Mouse (Mus musculus) neural tube, embryonic 11.5 days (tissue): ENCODE data around the gene Coasy. TPM values are rescaled to one million over a fixed set of nuclear protein-coding genes. Genes with fewer than 3 reads are reported as not detected.
A peak's percentile ranks its signal among the peaks of the same experiment; 100 is the strongest.

Experiments used
- ATAC-seq: fragments of 200-750 bp; cut with Nextera tagmentation; 2 replicates; pipeline ENCODE4 v1.8.0; 2017; ENCODE audit warnings: moderate number of reproducible peaks, mild to moderate bottlenecking, moderate TSS enrichment, moderate library complexity; ENCODE audit not compliant: insufficient read depth, low FRiP score, low TSS enrichment
- DNase-seq: peaks from one replicate; pipeline ENCODE4 v3.0.0-alpha.2; 2015; ENCODE audit warnings: low spot score
- H3K27ac ChIP-seq: fragments of 300-500 bp; sonication (generic); 2 replicates; pipeline ENCODE4 v1.5.1; 2014; ENCODE audit warnings: low read depth, mild to moderate bottlenecking, low read length
- H3K27me3 ChIP-seq: fragments of 300-500 bp; sonication (generic); 2 replicates; pipeline ENCODE4 v1.6.1; 2014; ENCODE audit warnings: mild to moderate bottlenecking, low read length, mixed read lengths; ENCODE audit not compliant: control insufficient read depth, insufficient read depth
- H3K36me3 ChIP-seq: fragments of 300-500 bp; sonication (generic); 2 replicates; pipeline ENCODE4 v1.6.1; 2014; ENCODE audit warnings: mild to moderate bottlenecking, low read length, moderate library complexity, mixed read lengths; ENCODE audit not compliant: control insufficient read depth, insufficient read depth
- H3K4me1 ChIP-seq: fragments of 300-500 bp; sonication (generic); 2 replicates; pipeline ENCODE4 v1.6.1; 2014; ENCODE audit warnings: low read length, mixed read lengths; ENCODE audit not compliant: control insufficient read depth, insufficient read depth
- H3K4me2 ChIP-seq: fragments of 300-500 bp; sonication (generic); 2 replicates; pipeline ENCODE4 v1.6.1; 2014; ENCODE audit warnings: low read depth, mild to moderate bottlenecking, moderate library complexity
- H3K4me3 ChIP-seq: fragments of 300-500 bp; sonication (generic); 2 replicates; pipeline ENCODE4 v1.5.1; 2014; ENCODE audit warnings: low read depth, low read length
- H3K9ac ChIP-seq: fragments of 300-500 bp; sonication (generic); 2 replicates; pipeline ENCODE4 v1.6.1; 2014; ENCODE audit warnings: mild to moderate bottlenecking, low read length
- H3K9me3 ChIP-seq: fragments of 300-500 bp; sonication (generic); 2 replicates; pipeline ENCODE4 v1.6.1; 2016; ENCODE audit warnings: low read length; ENCODE audit not compliant: control insufficient read depth
- WGBS: fragments of 180-500 bp; shearing (Covaris S2); extraction: QIAGEN DNeasy Blood & Tissue Kit; methylation state at CpG from one replicate; pipeline ENCODE4 v1.1.7; 2014; 5-methylcytosine and 5-hydroxymethylcytosine counted together
- polyA plus RNA-seq: library from polyadenylated mRNA; unstranded; fragments of >200 nt; fragmentation: Nextera tagmentation; extraction: Ambion mirVana; gene quantifications from 2 replicates; pipeline ENCODE4 v1.2.1, GENCODE M21; 2014

The Coasy gene
- polyA plus RNA-seq, 1 experiment from 2014 or later, result 55.5 TPM

DNA sequence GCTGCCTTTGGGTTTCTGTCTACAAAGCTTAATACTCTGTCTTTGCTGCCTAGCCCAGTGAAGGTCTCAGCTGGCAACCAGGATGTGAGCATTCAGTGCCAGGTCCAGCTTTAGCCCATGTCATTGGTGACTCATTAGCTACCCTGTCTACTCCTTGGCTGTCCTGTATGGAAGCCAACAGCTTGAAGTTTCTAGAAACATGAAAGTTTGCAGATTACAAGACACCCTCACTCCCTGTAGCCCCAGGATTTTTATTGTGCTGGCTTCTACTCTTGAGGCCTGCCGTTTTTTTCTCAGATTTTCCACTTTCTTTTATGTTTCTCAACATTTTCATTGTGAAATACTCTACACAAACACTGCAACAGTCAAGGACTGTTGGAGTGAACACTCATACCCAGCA, 7.6 kb downstream of the Coasy start:
- Histone ChIP-seq H3K36me3 (peaks cover 16% of the 10 kb centered on the region), H3K27ac (no peak overlapping the region), H3K27me3 (no peaks in the 10 kb centered on the region), H3K4me1 (peaks cover 22% of the 10 kb centered on the region), H3K9me3 (no peaks in the 10 kb centered on the region), H3K4me2 (no peak overlapping the region), H3K9ac (no peak overlapping the region), H3K4me3 (no peak overlapping the region)
- ATAC-seq, result no peak
- no peak for DNase-seq
- 91% methylated on average over 1 of the region's 1 CpGs for WGBS

DNA sequence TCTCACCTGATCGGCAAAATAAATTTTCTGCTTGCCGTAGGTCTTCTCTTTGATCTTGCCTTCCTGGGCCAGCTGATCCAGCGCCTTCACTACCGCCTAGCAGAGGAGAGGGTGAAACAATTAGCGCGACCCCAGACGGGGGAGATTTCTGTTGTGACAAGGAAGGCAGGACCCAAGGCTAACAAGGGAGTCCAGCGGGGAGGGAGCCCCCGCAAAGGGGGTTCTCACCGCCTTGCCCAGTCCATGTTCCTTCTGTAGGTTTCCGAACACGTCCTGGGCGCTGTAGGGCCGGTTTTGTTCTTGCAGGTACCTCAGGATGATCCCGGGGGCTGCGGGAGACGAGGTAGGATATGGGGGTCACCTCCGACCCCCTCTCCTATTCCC, 12.6 kb downstream of the Coasy start:
- DNase-seq, result no peak
- under 1% methylated on average over 18 of the region's 18 CpGs for WGBS

DNA sequence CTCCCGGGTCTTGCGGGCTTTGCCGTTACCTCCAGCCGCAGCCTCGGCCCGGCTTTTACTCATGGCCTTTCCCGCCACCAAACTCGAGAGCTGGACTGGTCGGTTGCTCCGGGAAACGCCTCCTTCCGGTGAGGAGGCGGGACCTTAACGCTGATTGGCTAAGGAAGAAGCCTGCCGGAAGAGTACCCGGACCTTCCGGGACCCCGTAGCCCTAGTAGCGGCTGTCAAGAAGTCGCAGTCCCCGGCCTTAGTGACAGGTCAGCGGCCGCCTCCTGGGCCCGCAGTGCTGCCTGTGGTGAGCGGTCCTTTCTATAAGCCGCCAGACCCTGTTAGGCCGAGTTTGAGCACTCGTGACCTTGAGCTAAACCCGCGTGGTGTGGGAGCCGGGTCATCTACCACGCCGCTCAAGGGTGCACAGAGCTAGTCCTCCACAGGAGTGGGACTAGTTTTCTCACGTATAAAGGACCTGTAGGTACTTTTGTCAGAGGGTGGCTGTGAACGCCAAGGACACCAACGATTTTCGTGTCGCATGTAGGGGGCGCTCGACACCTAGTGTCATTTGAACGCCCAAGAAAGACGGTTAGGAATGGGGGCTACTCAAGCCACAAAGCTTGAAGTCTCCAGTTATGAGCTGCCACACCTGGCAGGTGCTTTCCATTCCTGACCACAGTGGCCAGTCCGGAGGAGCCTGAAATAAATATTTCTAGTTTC, 13.1 kb downstream of the Coasy start, which contains the start of gene Psmc3ip:
Gene Psmc3ip (minus strand): TSS at position 123 of the 711 bp plus-strand sequence.
- DNase-seq, result peak; percentile 94
- H3K36me3 ChIP-seq, result peaks cover 20% of the 10 kb centered on the region
- ATAC-seq, result peak; percentile 93

More for the DNA sequence above, 12.6 kb downstream of the Coasy start:
- Histone ChIP-seq H3K27me3 (no peaks in the 10 kb centered on the region), H3K4me2 (peak overlapping the region; percentile 77), H3K9ac (peak overlapping the region; percentile 84), H3K36me3 (peaks cover 26% of the 10 kb centered on the region), H3K4me3 (peak overlapping the region; percentile 69), H3K4me1 (0 out of 2 replicates have a peak, but pooled peaks cover 8% of the 10 kb centered on the region), H3K27ac (peak overlapping the region; percentile 61; the same call in 1 of the 2 replicates), H3K9me3 (no peaks in the 10 kb centered on the region)
- peak; percentile 13; the same call in 1 of the 2 replicates for ATAC-seq

DNA sequence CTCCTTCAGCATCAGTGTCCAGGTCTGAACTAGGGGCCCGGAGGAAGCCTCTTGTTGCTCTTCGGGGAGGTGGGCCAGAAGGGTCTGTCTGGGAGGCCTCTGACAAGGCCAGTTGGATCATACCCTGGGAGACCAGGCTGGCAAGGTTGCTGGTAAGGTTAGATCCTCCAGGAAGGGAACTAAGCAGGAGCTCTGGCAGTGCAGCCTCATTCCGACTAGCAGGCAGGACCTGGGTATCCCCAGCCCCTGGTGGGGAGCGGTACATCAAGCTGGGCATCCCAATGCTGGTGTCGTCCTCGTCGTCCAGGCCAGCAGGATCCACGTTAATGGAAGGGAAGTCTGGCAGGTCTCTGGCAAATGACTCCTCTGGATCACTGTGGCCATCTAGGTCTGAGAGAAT, 15.9 kb downstream of the Coasy start:
- Histone ChIP-seq H3K9ac (no peak overlapping the region), H3K27me3 (no peaks in the 10 kb centered on the region), H3K4me1 (0 out of 2 replicates have a peak, but pooled peaks cover 8% of the 10 kb centered on the region), H3K9me3 (no peaks in the 10 kb centered on the region), H3K4me2 (no peak overlapping the region), H3K27ac (no peak overlapping the region), H3K36me3 (peaks cover 13% of the 10 kb centered on the region), H3K4me3 (no peak overlapping the region)
- WGBS, result 94% methylated on average over 8 of the region's 8 CpGs
- no peak for ATAC-seq
- no peak for DNase-seq

More for the DNA sequence above, 13.1 kb downstream of the Coasy start, which contains the start of gene Psmc3ip:
- Histone ChIP-seq H3K27me3 (no peaks in the 10 kb centered on the region), H3K4me1 (0 out of 2 replicates have a peak, but pooled peaks cover 8% of the 10 kb centered on the region), H3K27ac (peak within 1 kb of the TSS; percentile 61), H3K9ac (peak within 1 kb of the TSS; percentile 84), H3K9me3 (no peaks in the 10 kb centered on the region), H3K4me3 (peak within 1 kb of the TSS; percentile 69), H3K4me2 (peak within 1 kb of the TSS; percentile 77)
- WGBS, result under 1% methylated on average over 43 of the region's 43 CpGs

DNA sequence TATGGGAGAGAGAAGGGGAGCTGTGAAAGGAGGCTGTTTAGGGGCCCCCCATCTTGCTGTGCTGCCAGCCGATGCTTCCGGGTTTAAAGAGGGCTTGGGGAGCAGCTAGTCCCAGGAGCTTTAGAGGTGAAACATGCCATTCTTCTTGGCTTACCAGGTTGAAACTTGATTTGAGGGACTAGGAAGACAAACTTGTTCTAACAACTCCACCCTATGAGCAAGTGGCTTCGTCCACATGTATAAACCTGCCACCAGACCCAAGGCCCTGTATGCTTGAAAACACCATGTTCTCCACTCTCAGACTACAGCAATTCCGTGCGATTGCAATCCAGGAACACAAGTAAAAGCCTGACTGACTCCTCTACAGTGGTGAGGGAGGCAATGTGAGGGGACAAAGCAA, 20.6 kb downstream of the Coasy start:
- no peak for DNase-seq
- no peaks in the 10 kb centered on the region for H3K4me1 ChIP-seq
- no peak for ATAC-seq

DNA sequence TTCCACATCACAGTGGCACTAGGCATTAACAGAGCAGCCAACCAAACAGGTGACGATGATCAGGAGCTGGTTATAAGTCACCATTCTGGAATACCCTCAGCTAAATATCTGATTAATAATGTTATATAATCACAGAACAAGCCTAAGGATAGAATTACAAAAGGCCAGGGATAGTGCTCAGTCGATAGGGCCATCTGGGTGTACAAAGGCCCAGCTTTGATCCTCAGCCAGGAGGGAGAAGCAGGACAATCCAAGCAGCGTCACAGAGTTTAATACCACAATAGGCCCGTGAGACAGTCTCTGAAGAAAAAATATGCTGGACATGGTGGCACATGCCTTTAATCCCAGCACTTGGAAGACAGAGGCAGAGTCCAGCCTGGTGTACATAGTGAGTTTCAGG, 27.0 kb downstream of the Coasy start:
- WGBS, result 81% methylated on average over 4 of the region's 4 CpGs
- H3K36me3 ChIP-seq, result no peaks in the 10 kb centered on the region
- DNase-seq (no peak), ATAC-seq (no peak)
- H3K27me3 ChIP-seq, result no peaks in the 10 kb centered on the region
- H3K4me1 ChIP-seq, result no peaks in the 10 kb centered on the region
- no peak overlapping the region for H3K9ac ChIP-seq
- H3K9me3 ChIP-seq, result no peaks in the 10 kb centered on the region
- no peak overlapping the region for H3K4me2 ChIP-seq
- no peak overlapping the region for H3K27ac ChIP-seq
- no peak overlapping the region for H3K4me3 ChIP-seq

More for the DNA sequence above, 20.6 kb downstream of the Coasy start:
- H3K9me3 ChIP-seq, result no peaks in the 10 kb centered on the region
- no peak overlapping the region for H3K9ac ChIP-seq
- H3K27ac ChIP-seq, result no peak overlapping the region
- WGBS, result 92% methylated on average over 5 of the region's 5 CpGs
- no peak overlapping the region for H3K4me3 ChIP-seq
- H3K4me2 ChIP-seq, result no peak overlapping the region
- H3K36me3 ChIP-seq, result peaks cover 8% of the 10 kb centered on the region
- H3K27me3 ChIP-seq, result no peaks in the 10 kb centered on the region

DNA sequence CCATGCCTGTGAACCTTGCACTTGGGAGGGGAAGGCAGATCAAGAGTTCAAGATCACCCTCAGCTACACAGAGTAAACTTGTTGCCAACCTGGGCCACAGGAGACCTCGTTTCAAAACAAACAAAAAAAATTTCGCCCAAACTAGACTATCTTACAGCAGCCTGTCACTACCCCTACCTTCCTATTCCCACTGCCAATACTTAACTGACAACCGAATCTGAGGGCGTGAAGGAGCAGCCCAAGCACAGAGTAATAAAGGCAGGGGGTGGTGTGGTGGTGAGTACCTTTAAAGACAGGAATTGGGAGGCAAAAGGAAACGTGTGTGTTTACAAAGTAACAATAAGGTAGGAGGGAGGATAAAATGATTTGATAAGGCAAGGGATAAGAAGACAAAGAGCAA, 28.3 kb downstream of the Coasy start:
- Histone ChIP-seq H3K4me3 (no peak overlapping the region), H3K27ac (no peak overlapping the region), H3K4me2 (no peak overlapping the region), H3K9ac (no peak overlapping the region), H3K9me3 (no peaks in the 10 kb centered on the region), H3K27me3 (no peaks in the 10 kb centered on the region), H3K4me1 (no peaks in the 10 kb centered on the region), H3K36me3 (no peaks in the 10 kb centered on the region)
- WGBS, result 55% methylated on average over 5 of the region's 5 CpGs
- ATAC-seq (no peak), DNase-seq (no peak)

DNA sequence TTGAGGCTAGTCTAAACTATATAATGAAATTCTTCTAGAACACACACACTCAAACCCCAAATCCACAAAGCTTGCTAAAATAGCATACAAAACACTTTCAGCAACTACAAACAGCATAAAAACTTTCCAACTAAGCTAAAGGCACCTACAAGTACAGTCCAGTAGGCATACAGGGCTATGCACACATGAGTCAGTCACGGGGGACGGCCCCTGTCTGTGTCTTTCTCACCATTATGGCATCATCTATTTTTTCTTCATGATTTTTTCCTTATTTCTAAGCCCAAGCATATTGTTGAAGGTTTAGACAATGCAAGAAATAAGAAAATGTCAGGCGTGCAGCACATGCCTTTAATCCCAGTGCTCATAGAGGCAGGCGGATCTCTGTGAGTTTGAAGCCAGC, 28.8 kb downstream of the Coasy start:
- Histone ChIP-seq H3K4me1 (no peaks in the 10 kb centered on the region), H3K9ac (no peak overlapping the region), H3K27ac (no peak overlapping the region), H3K9me3 (no peaks in the 10 kb centered on the region), H3K4me3 (no peak overlapping the region), H3K27me3 (no peaks in the 10 kb centered on the region), H3K36me3 (no peaks in the 10 kb centered on the region), H3K4me2 (no peak overlapping the region)
- no peak for ATAC-seq
- no peak for DNase-seq
- WGBS, result 91% methylated on average over 4 of the region's 4 CpGs

DNA sequence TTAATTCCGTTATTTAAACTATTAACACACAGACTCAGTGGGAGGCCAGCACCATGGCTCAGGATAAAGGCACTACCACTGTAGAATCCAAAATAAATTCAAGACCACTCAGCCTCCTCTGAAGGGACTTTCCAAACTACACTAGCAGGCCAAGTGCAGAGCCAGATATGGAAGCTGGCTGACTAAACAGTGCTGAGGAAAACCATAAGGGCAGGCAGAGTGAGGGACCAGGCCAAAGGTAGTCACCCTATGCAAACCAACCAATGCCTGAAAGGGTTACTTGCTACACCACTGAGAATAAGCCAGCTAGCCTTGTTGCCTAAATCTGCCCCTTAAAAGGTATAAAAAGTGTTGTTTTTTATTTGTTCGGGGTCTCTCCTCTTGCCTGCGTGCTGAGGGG, 29.8 kb downstream of the Coasy start:
- WGBS, result 86% methylated on average over 3 of the region's 3 CpGs
- DNase-seq (no peak), ATAC-seq (no peak)
- no peaks in the 10 kb centered on the region for H3K9me3 ChIP-seq
- no peaks in the 10 kb centered on the region for H3K36me3 ChIP-seq
- no peak overlapping the region for H3K27ac ChIP-seq
- H3K9ac ChIP-seq, result no peak overlapping the region
- H3K4me2 ChIP-seq, result no peak overlapping the region
- H3K4me3 ChIP-seq, result no peak overlapping the region
- no peaks in the 10 kb centered on the region for H3K27me3 ChIP-seq
- no peaks in the 10 kb centered on the region for H3K4me1 ChIP-seq
